Mouse (Mus musculus) myocyte (in vitro differentiated cells): Measurements from ENCODE around the gene Hemgn.

Source experiments
- CEBPB ChIP-seq: IDR thresholded peaks from 2 replicates; pipeline ENCODE4 v1.6.1; 2011; ENCODE audit warnings: mild to moderate bottlenecking, moderate library complexity; ENCODE audit not compliant: poor library complexity, insufficient read depth, severe bottlenecking
- E2F4 ChIP-seq: IDR thresholded peaks from one replicate; pipeline ENCODE4 v1.6.1; 2011; ENCODE audit warnings: mild to moderate bottlenecking, control low read depth, moderate library complexity; ENCODE audit not compliant: insufficient read depth
- MAX ChIP-seq: IDR thresholded peaks from one replicate; pipeline ENCODE4 v1.6.1; 2011; ENCODE audit warnings: low read depth, mild to moderate bottlenecking, control low read depth
- MYOG ChIP-seq, 3 experiments: IDR thresholded peaks; one replicate each; pipeline ENCODE4 v1.6.1; 2011; ENCODE audit warnings: control low read depth in 2 of 3, low read depth in 2 of 3, mild to moderate bottlenecking in 2 of 3; ENCODE audit not compliant: insufficient read length in 2 of 3, control insufficient read depth in 1 of 3, insufficient read depth in 1 of 3
- POLR2A ChIP-seq: IDR thresholded peaks from one replicate; pipeline ENCODE4 v1.6.1; 2011; ENCODE audit warnings: low read depth, mild to moderate bottlenecking, control low read depth, moderate library complexity; ENCODE audit not compliant: insufficient read length
- REST ChIP-seq: IDR thresholded peaks from one replicate; pipeline ENCODE4 v1.6.1; 2011; ENCODE audit warnings: mild to moderate bottlenecking, control low read depth, moderate library complexity; ENCODE audit not compliant: insufficient read depth, insufficient read length
- TCF12 ChIP-seq: IDR thresholded peaks from one replicate; pipeline ENCODE4 v1.6.1; 2011; ENCODE audit warnings: mild to moderate bottlenecking, control low read depth; ENCODE audit not compliant: poor library complexity, insufficient read depth, severe bottlenecking
- TCF3 ChIP-seq: IDR thresholded peaks from one replicate; pipeline ENCODE4 v1.6.1; 2011; ENCODE audit warnings: low read depth, control low read depth; ENCODE audit not compliant: insufficient read length
- USF1 ChIP-seq: IDR thresholded peaks from one replicate; pipeline ENCODE4 v1.6.1; 2011; ENCODE audit warnings: low read depth, mild to moderate bottlenecking, control low read depth, moderate library complexity

DNA sequence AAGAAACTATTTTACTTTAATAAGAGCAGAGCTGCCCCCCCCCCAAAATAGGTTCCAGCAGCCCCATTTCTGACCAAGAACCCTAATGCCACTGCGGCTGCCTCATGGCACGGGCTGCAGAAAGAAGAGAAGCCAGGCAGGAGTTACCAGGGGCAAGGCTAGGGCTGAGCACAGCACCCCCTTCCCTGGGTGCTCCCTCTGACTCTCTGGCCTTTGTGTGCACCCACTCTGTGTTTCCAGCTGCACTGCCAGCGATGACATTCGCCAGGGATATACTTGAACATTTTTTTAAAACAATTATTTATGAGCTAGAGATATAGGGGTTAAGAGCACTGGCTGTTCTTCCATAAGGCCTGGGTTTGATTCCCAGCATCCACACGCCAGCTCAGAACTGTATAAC, 63.8 kb downstream of the Hemgn start:
- TF ChIP-seq MAX: no peak
- no peak for TF ChIP-seq POLR2A
- TF ChIP-seq REST: no peak
- no peak for TF ChIP-seq CEBPB
- no peak for TF ChIP-seq TCF3
- no peak for TF ChIP-seq E2F4
- TF ChIP-seq TCF12: no peak
- TF ChIP-seq MYOG (IDR thresholded peaks at IDR 0.05; ENCODE audit: control insufficient read depth in 1 of 3, insufficient read depth in 1 of 3, insufficient read length in 2 of 3, low read depth in 2 of 3): no peak
- TF ChIP-seq USF1: no peak
